Mouse (Mus musculus) right cerebral cortex, postnatal 25 days (tissue): ENCODE data around the gene Osbpl6.

Source experiments
- DNase-seq: peaks from one replicate; pipeline ENCODE4 v3.0.0; 2022

The Osbpl6 gene

GRCm38 (mm10) chr2:76426816-76427215 lies 20.5 kb downstream of the Osbpl6 start:
- DNase-seq: no peak

DNA sequence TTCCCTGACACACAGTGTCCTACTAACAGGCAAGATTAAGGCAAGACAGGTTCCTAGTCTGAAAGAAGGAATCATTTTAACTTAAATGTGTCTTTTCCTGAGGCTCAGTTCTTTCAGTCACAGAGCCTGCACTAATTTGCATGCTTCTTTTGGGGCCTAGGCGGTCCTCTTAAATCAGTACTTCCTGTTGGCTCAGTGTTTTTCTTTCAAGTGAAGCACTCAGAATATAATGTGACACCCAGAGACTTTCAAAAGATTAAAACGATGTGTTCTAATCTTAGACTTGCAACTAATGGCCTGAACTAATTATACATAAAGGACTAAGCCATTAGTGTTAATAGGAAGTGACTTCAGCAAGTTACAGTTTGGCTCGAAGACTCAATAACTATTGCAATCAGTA lies 23.0 kb downstream of the Osbpl6 start:
- DNase-seq: no peak

DNA sequence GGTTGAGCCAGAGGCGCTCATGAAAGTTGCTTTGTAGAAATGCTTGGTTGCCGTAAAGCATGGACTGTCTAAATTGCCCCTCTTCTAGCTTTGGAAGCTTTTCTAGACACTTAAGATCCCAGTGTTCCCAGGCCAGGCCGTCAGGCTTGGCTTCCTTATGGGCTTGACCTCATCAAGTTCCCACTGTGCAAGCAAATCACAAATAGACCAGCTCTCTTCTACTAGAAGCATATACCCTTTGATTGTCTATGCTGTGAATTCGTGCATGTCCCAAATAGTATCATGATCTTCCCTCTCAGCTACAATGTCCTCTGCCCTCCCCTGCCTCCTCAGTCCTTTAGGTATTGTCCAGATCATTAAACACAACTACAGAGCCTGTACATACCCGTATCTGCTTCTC lies 23.5 kb downstream of the Osbpl6 start:
- DNase-seq: no peak

DNA sequence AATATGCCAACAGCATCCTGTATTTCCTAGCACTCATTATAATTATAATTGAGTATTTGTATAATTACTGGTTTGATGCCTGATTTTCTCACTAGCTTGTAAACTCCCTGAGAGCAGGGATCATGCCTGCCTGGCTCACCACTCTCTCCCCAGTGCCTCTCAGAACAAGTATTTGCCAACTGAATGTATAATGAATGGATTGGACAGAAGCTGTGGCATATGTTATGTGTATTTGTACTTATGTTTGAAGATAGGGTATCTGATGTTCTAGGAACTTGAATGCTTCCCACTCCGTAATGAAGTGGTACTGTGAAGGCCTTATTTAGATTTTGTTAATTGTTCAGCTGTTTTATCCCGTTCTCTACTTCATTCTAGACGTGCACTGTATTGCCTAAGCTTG lies 24.2 kb downstream of the Osbpl6 start:
- no peak for DNase-seq

- DNase-seq: no peak
Measured at GRCm38 (mm10) chr2:76434224-76434623, 27.9 kb downstream of the Osbpl6 start.

GRCm38 (mm10) chr2:76435667-76436239 lies 29.4 kb downstream of the Osbpl6 start:
- DNase-seq: no peak

DNA sequence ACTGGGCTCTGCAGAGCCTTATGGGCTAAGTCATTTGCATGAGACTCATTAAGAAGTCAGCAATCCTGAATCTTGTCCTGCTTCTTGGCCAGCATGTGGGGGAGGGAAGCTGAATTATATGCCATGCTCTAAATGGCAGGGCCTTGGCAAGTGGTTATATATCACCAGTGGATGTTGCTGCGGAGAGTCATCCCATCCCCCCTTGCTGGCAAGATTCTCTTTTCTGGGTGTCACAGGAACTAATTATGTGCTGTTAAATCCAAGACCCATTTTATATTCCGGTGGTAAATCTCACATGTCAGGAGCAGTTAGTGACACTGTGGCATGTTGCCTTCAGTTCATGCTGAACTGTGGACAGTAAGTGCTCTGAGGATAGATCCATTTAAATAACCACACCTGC lies 31.1 kb downstream of the Osbpl6 start:
- DNase-seq: no peak

GRCm38 (mm10) chr2:76439540-76439939 lies 33.2 kb downstream of the Osbpl6 start:
- DNase-seq: no peak

DNA sequence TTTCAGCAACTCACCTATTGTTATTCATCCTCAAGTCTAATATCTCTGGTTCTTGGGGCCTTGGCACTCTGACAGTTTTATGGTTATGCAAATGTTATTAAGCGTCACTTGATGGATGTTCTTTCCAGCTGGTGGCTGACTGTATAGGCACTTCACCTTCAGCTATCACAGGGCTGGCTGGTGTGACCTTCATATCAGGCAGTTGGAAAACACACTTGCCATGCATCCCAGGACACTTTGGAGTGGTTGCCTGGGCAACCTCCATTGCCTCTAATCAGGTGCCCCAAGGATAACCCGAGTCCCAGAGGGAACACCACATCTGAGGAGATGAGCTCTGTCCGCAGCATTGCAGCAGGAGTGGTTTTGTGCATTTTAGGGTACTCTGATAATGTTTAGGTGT lies 35.8 kb downstream of the Osbpl6 start:
- no peak for DNase-seq

DNA sequence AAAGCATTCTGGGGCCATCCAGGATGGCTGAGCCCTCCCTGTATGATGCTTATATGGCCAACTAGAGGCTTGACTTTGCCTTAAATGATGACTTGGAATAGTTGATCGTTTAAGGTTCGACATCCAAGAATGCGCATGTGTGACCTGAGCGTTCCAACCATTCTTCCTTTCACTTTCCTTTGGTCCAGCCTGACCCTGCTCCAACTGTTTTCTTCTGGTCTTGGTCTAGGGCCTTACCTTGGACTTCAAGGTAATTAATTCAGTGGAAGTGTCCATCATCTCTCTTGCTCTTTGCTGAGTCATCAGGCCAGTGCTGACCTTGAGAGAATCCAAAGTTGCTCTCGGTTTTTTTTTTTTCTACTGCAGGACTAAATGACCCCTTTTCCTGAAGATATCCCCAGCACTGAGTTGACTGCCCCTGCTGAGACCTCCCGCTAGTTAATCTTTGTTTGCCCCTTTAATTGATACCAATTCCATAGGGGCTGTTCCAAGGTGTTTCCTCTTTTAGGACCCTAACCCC lies 43.6 kb downstream of the Osbpl6 start:
- DNase-seq: no peak

GRCm38 (mm10) chr2:76466723-76467122 lies 60.4 kb downstream of the Osbpl6 start:
- no peak for DNase-seq

DNA sequence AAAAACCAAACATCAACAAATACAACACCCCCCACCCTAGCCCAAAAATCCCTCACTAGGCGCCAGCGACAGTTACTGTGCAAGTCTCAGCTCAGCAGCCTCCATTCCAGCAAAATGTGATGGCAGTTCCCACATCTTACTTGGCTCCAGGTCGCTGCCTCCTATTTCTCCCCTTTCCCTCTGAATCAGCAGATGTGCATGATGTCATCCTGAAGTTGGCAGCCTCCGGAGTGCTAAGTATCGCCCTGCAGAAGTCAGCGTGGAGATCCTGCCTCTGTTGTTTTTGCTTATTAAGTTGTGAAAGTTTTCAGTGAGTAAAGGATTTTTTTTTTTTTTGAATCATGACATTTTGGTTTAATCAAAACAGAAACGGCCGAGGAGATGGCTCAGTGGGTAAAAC lies 61.9 kb downstream of the Osbpl6 start:
- DNase-seq: peak; percentile 45

- DNase-seq: no peak
Measured at GRCm38 (mm10) chr2:76469091-76469750, 62.9 kb downstream of the Osbpl6 start.

DNA sequence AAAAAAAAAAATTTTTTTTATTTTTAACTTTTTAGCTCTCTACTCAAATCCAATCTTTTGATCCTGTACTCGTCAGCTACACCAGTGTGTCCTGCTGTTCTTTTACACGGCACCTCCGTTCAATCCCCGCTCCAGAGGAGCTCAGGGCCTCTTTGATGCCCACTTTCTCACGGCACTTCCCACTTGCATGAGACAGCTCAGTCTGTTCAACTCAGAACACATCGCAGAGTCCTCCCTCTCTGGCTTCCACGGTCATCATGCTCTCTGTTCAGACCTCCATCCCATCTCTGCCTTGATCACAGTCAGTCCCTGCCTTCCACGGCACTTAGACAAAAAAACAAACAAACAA lies 63.4 kb downstream of the Osbpl6 start:
- DNase-seq: no peak

- DNase-seq: no peak
Measured at GRCm38 (mm10) chr2:76470391-76470790, 64.1 kb downstream of the Osbpl6 start.

GRCm38 (mm10) chr2:76475788-76476187 lies 69.5 kb downstream of the Osbpl6 start:
- DNase-seq: no peak

DNA sequence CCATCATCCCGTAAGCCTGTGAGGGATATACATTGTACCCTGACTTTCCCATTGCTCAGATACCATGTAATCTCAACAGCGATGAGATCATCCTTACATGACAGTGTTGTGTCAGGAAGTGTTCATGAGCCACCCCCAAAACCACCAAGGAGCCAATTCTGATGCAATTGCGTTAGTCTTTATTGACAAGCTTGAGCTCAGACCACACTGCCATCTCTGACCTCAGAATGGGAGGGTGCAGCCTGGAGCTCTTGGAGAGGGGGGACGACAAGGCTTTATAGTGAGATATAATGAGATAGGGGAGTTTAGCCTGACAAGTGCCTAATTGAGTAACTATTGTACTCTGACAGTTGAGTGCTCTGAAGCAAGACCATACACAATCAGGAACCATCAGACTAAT lies 82.5 kb downstream of the Osbpl6 start:
- no peak for DNase-seq

GRCm38 (mm10) chr2:76490198-76490597 lies 83.9 kb downstream of the Osbpl6 start:
- no peak for DNase-seq

DNA sequence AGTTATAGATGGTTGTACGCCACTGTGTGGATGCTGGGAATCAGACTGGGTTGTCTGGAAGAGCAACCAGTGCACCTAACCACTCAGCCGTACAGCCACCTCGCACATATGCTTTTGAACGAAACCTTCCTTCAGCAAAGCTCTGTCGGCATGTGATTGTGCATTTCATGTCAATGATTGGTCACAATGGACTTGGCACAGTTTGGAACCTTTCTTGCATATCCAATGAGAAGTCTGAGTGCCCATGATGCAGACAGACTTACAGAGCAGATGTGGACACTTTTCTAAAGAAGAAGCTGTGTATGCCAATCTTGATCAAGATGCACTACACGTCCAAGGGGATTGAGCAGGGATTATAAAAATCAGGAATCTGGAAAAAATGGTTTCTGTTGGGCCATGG lies 85.1 kb downstream of the Osbpl6 start:
- DNase-seq: no peak

DNA sequence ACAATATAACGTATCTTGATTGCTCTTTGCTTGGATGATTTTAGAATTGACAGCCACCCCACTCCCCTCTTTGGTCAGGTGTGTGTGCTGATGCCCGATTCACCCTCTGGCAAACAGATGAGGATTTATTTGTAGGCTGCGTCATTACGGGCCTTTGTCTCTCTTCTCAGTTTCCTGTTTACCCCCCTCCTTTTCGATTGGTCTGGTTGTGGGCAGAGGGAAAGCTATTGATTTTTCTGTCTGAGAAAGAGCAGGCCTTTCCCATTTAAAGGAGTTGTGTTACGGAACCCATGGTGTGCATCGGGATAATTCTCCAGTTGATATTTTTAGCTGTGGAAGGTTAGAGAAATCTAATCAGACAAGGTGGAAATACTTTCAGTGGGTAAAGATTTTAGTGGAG lies 85.9 kb downstream of the Osbpl6 start:
- no peak for DNase-seq

GRCm38 (mm10) chr2:76496006-76496748 lies 89.9 kb downstream of the Osbpl6 start:
- no peak for DNase-seq

DNA sequence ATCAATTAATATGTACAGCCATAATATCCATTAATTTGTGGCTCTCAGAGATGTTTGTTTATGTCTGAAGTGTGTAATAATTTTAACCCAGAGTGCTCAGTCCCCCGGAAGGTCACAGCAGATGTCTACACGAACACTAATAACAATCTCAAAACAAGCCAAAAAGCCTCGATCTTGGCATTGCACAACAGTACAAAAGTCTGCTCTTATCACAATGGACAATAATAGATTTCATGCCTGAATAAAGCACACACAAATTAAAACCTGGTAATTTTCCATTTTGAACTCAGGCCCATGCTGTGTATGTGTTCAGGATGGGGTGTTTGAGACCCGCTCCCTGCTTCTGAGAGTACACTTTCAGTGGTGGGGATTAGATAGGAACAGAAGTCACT lies 90.4 kb downstream of the Osbpl6 start:
- no peak for DNase-seq

DNA sequence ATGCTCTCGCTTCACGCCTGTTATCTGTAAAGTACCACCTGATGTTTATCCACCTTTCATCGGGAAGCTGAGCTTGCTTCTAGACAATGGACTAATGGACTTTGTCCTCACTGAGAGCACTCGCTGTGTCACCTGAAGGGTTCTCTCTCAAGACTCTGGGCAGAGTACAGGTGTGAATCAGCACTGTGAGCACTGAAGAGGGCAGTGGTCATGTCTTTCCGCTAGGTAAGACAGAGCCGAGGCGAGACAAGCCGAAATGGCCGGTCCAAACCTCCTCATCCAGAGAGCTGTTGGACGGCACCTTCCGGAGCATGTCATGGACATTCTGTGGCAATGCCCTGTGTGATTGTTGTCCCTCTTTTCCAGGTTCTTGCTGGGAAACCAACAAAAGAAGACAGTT lies 92.6 kb downstream of the Osbpl6 start:
- DNase-seq: no peak

- no peak for DNase-seq
Measured at GRCm38 (mm10) chr2:76504122-76504839, 98.0 kb downstream of the Osbpl6 start.
